In genomic region chr5:129524751-129525150, GRCm38 (mm10) we compare ENCODE assay signal across 14 mouse cellular contexts. TPM values are rescaled to one million over a fixed set of nuclear protein-coding genes. Genes with fewer than 3 reads are reported as not detected.
DNase-seq lines count a peak whose midpoint lies in the region; ATAC-seq lines count a peak whose summit lies in the region.
"Had no signal": no experiment of that assay in that cellular context is flagged by ENCODE, and none has a peak within 500 bp of the region (broad histone marks: within the 10 kb centered on the region; RNA-seq: fewer than 3 reads in every experiment).

No protein-coding gene starts in this region.

- no peak overlapping the region for H3K9ac ChIP-seq in embryonic facial prominence, embryonic 14.5 days (ENCODE audit: low read depth, low read length)
- H3K9ac ChIP-seq: embryonic facial prominence, embryonic 13.5 days; liver, postnatal 0 days had no signal

- no peak overlapping the region for H3K4me3 ChIP-seq in embryonic facial prominence, embryonic 14.5 days (ENCODE audit: low read depth, low read length)
- H3K4me3 ChIP-seq in embryonic facial prominence, embryonic 10.5 days, result no peak overlapping the region
- H3K4me3 ChIP-seq: embryonic facial prominence, embryonic 13.5 days; heart, embryonic 10.5 days; limb, embryonic 10.5 days had no signal

- no peak for ATAC-seq in embryonic facial prominence, embryonic 14.5 days (ENCODE audit: low read depth)
- ATAC-seq: liver, postnatal 0 days had no signal

- no peaks in the 10 kb centered on the region for H3K27me3 ChIP-seq in embryonic facial prominence, embryonic 14.5 days (replicated peaks; ENCODE audit: control insufficient read depth, insufficient read depth, low read length)
- no peaks in the 10 kb centered on the region for H3K27me3 ChIP-seq in embryonic facial prominence, embryonic 10.5 days (replicated peaks; ENCODE audit: low read depth, poor library complexity, severe bottlenecking)
- H3K27me3 ChIP-seq: embryonic facial prominence, embryonic 13.5 days had no signal

- WGBS in embryonic facial prominence, embryonic 14.5 days, result 92% methylated on average over 5 of the region's 5 CpGs
- WGBS in embryonic facial prominence, embryonic 10.5 days, result 92% methylated on average over 5 of the region's 5 CpGs

- H3K9me3 ChIP-seq in embryonic facial prominence, embryonic 14.5 days (ENCODE audit: control insufficient read depth, low read length), result no peaks in the 10 kb centered on the region
- H3K9me3 ChIP-seq in embryonic facial prominence, embryonic 10.5 days, result no peaks in the 10 kb centered on the region
- H3K9me3 ChIP-seq: embryonic facial prominence, embryonic 13.5 days; heart, embryonic 10.5 days; limb, embryonic 10.5 days had no signal

- H3K4me2 ChIP-seq in embryonic facial prominence, embryonic 14.5 days (ENCODE audit: low read depth, low read length), result no peak overlapping the region
- H3K4me2 ChIP-seq: embryonic facial prominence, embryonic 13.5 days had no signal

- H3K4me1 ChIP-seq in embryonic facial prominence, embryonic 14.5 days (ENCODE audit: control insufficient read depth, insufficient read depth, low read length), result no peaks in the 10 kb centered on the region
- H3K4me1 ChIP-seq in embryonic facial prominence, embryonic 10.5 days, result no peaks in the 10 kb centered on the region
- H3K4me1 ChIP-seq: embryonic facial prominence, embryonic 13.5 days; heart, embryonic 10.5 days; limb, embryonic 10.5 days had no signal

- H3K27ac ChIP-seq in embryonic facial prominence, embryonic 14.5 days (replicated peaks; ENCODE audit: low read depth, low read length), result no peak overlapping the region
- H3K27ac ChIP-seq in embryonic facial prominence, embryonic 10.5 days (replicated peaks), result no peak overlapping the region
- H3K27ac ChIP-seq: embryonic facial prominence, embryonic 13.5 days; heart, embryonic 10.5 days; kidney, postnatal 0 days; limb, embryonic 10.5 days had no signal

- peak; percentile 35 for DNase-seq in embryonic facial prominence, embryonic 14.5 days (ENCODE audit: low spot score)
- no peak for DNase-seq in embryonic facial prominence, embryonic 10.5 days (ENCODE audit: low spot score)
- peak; percentile 68 for DNase-seq in layer of hippocampus, adult 9-11 months
- DNase-seq in layer of hippocampus, postnatal 10 days (ENCODE audit: low spot score in 2 of 2), result no peak
- peak; percentile 17 for DNase-seq in urinary bladder, postnatal 14 days (ENCODE audit: low spot score)
- no peak for DNase-seq in urinary bladder, postnatal 25 days (ENCODE audit: low spot score)
- peak; percentile 65 for DNase-seq in naive thymus-derived CD4-positive, alpha-beta T cell, adult 2 months (ENCODE audit: low read depth)
- no peak for DNase-seq in cerebellum, adult 11-12 months
- DNase-seq: cerebellum, adult 11 months; liver, postnatal 0 days had no signal

- H3K36me3 ChIP-seq in embryonic facial prominence, embryonic 14.5 days (ENCODE audit: control insufficient read depth, insufficient read depth, low read length), result peaks cover 86% of the 10 kb centered on the region
- peaks cover 100% of the 10 kb centered on the region for H3K36me3 ChIP-seq in embryonic facial prominence, embryonic 10.5 days (replicated peaks)

RNA-seq across cellular contexts. Expression of gene Sfswap, which starts 23.7 kb away (rescaled TPM):
- 44.4 and 44.5 TPM in 2 replicates for polyA plus RNA-seq in embryonic facial prominence, embryonic 14.5 days (2014; fragmentation: Nextera tagmentation; extraction: Ambion mirVana)
- 43.0 and 43.7 TPM in 2 replicates for polyA plus RNA-seq in embryonic facial prominence, embryonic 10.5 days (2016; fragmentation: Nextera tagmentation; extraction: Ambion mirVana)
- total RNA-seq in layer of hippocampus, postnatal 10 days (2021), result 100 to 1,000 TPM; 123 to 152 TPM

RNA-seq across cellular contexts. Expression of gene Mmp17, which starts 59.2 kb away (rescaled TPM):
- 2.1 and 2.6 TPM in 2 replicates for polyA plus RNA-seq in embryonic facial prominence, embryonic 14.5 days (2014; fragmentation: Nextera tagmentation; extraction: Ambion mirVana)
- 2.1 and 3.4 TPM in 2 replicates for polyA plus RNA-seq in embryonic facial prominence, embryonic 10.5 days (2016; fragmentation: Nextera tagmentation; extraction: Ambion mirVana)
- total RNA-seq in layer of hippocampus, postnatal 10 days (2021), result 10 to 100 TPM; 53.0 to 56.7 TPM

Comparison
In these comparisons a context has a peak if more than half of its experiments do, and no peak if none do; other contexts are left out.
1. DNase-seq: peak in embryonic facial prominence, embryonic 14.5 days (single experiment), layer of hippocampus, adult 9-11 months (single experiment), urinary bladder, postnatal 14 days (single experiment) and naive thymus-derived CD4-positive, alpha-beta T cell, adult 2 months (single experiment); none in embryonic facial prominence, embryonic 10.5 days (single experiment), layer of hippocampus, postnatal 10 days (0 of 2), urinary bladder, postnatal 25 days (single experiment) and cerebellum, adult 11-12 months (single experiment).